Mouse (Mus musculus) hindbrain, embryonic 11.5 days (tissue): ENCODE measurements around the gene Vmn2r89. TPM values are rescaled to one million over a fixed set of nuclear protein-coding genes. Genes with fewer than 3 reads are reported as not detected.

ENCODE experiments used
- ATAC-seq: fragments of 200-750 bp; cut with Nextera tagmentation; 2 replicates; pipeline ENCODE4 v1.8.0; 2017; ENCODE audit warnings: mild to moderate bottlenecking, moderate TSS enrichment, moderate library complexity; ENCODE audit not compliant: low FRiP score
- DNase-seq: peaks from one replicate; pipeline ENCODE4 v3.0.0-alpha.2; 2015; ENCODE audit warnings: low spot score
- H3K27ac ChIP-seq: fragments of 300-500 bp; sonication (generic); 2 replicates; pipeline ENCODE4 v1.5.1; 2014; ENCODE audit warnings: mild to moderate bottlenecking, low read depth, low read length
- H3K27me3 ChIP-seq: fragments of 300-500 bp; sonication (generic); 2 replicates; pipeline ENCODE4 v1.6.1; 2014; ENCODE audit warnings: mild to moderate bottlenecking, low read length, moderate library complexity, mixed read lengths; ENCODE audit not compliant: control insufficient read depth, insufficient read depth
- H3K36me3 ChIP-seq: fragments of 300-500 bp; sonication (generic); 2 replicates; pipeline ENCODE4 v1.6.1; 2014; ENCODE audit warnings: mild to moderate bottlenecking, low read length, moderate library complexity, mixed read lengths; ENCODE audit not compliant: control insufficient read depth, insufficient read depth
- H3K4me1 ChIP-seq: fragments of 300-500 bp; sonication (generic); replicated peaks from 2 replicates; pipeline ENCODE4 v1.6.1; 2014; ENCODE audit warnings: low read length, mixed read lengths; ENCODE audit not compliant: control insufficient read depth, insufficient read depth
- H3K4me2 ChIP-seq: fragments of 300-500 bp; sonication (generic); replicated peaks from 2 replicates; pipeline ENCODE4 v1.6.1; 2014; ENCODE audit warnings: mild to moderate bottlenecking, low read depth, low read length
- H3K4me3 ChIP-seq: fragments of 300-500 bp; sonication (generic); 2 replicates; pipeline ENCODE4 v1.5.1; 2014; ENCODE audit warnings: low read depth, low read length
- H3K9ac ChIP-seq: fragments of 300-500 bp; sonication (generic); 2 replicates; pipeline ENCODE4 v1.6.1; 2014; ENCODE audit warnings: low read depth, low read length
- H3K9me3 ChIP-seq: fragments of 300-500 bp; sonication (generic); 2 replicates; pipeline ENCODE4 v1.6.1; 2016; ENCODE audit warnings: low read length; ENCODE audit not compliant: control insufficient read depth
- WGBS: fragments of 180-500 bp; shearing (Covaris S2); extraction: QIAGEN DNeasy Blood & Tissue Kit; methylation state at CpG from one replicate; pipeline ENCODE4 v1.1.7; 2014; 5-methylcytosine and 5-hydroxymethylcytosine counted together
- polyA plus RNA-seq: library from polyadenylated mRNA; unstranded; fragments of >200 nt; fragmentation: Nextera tagmentation; extraction: Ambion mirVana; gene quantifications from 2 replicates; pipeline ENCODE4 v1.2.1, GENCODE M21; 2014

Vmn2r89 gene
- polyA plus RNA-seq, 1 experiment from 2014 or later, result not detected

GRCm38 (mm10) chr14:51507416-51507815 is 55.8 kb downstream of the Vmn2r89 start:
- H3K27ac ChIP-seq, result no peak overlapping the region
- DNase-seq (no peak), ATAC-seq (no peak)
- no peaks in the 10 kb centered on the region for H3K4me1 ChIP-seq
- H3K9ac ChIP-seq, result no peak overlapping the region
- WGBS, result 96% methylated on average over 8 of the region's 8 CpGs
- no peaks in the 10 kb centered on the region for H3K9me3 ChIP-seq
- no peak overlapping the region for H3K4me2 ChIP-seq
- no peaks in the 10 kb centered on the region for H3K27me3 ChIP-seq
- no peak overlapping the region for H3K4me3 ChIP-seq
- H3K36me3 ChIP-seq, result no peaks in the 10 kb centered on the region

Other genes with a start within 250 kb of the Vmn2r89 start
- not detected in 2 replicates for gene Ear14, start 248.5 kb upstream of the Vmn2r89 start, polyA plus RNA-seq
- gene Rnase2a, start 195.7 kb upstream of the Vmn2r89 start, polyA plus RNA-seq, result not detected in 2 replicates
- gene Gm7247, start 90.1 kb upstream of the Vmn2r89 start, polyA plus RNA-seq, result not detected in 2 replicates
- not detected in 2 replicates for gene Vmn2r88, start 41.0 kb upstream of the Vmn2r89 start, polyA plus RNA-seq
- 0.13 TPM in 1 of 2 replicates, not detected in the other for gene Gm5622, start 100.9 kb downstream of the Vmn2r89 start, polyA plus RNA-seq
- gene Gm17175, start 122.2 kb downstream of the Vmn2r89 start, polyA plus RNA-seq, result not detected in 2 replicates
- gene Gm17174, start 140.3 kb downstream of the Vmn2r89 start, polyA plus RNA-seq, result not detected in 2 replicates
- gene Gm17078, start 159.5 kb downstream of the Vmn2r89 start, polyA plus RNA-seq, result not detected in 2 replicates
- gene Gm4181, start 183.8 kb downstream of the Vmn2r89 start, polyA plus RNA-seq, result not detected in 2 replicates
- not detected in 2 replicates for gene Gm17079, start 243.6 kb downstream of the Vmn2r89 start, polyA plus RNA-seq